Mouse (Mus musculus) bone marrow macrophage, adult 2 months (primary cell): ENCODE results near the gene Sik3. TPM values are rescaled to one million over a fixed set of nuclear protein-coding genes. Genes with fewer than 3 reads are reported as not detected.
"Not testable (repeated sequence)": the region's sequence is repeated elsewhere in the genome, so short reads cannot be mapped to it uniquely, and the experiment has no call there.

ENCODE experiments used
- H3K27ac ChIP-seq: 2 replicates; pipeline ENCODE4 v1.5.1; 2012; ENCODE audit warnings: low read depth, low read length; ENCODE audit not compliant: insufficient read depth
- H3K4me1 ChIP-seq: 2 replicates; pipeline ENCODE4 v1.6.1; 2012; ENCODE audit warnings: low read length; ENCODE audit not compliant: control insufficient read depth, insufficient read depth
- H3K4me3 ChIP-seq: 2 replicates; pipeline ENCODE4 v1.5.1; 2012; ENCODE audit warnings: mild to moderate bottlenecking, low read length, moderate library complexity; ENCODE audit not compliant: insufficient read depth
- CTCF ChIP-seq: IDR thresholded peaks from 2 replicates; pipeline ENCODE4 v1.5.1; 2012; ENCODE audit warnings: low read depth, mild to moderate bottlenecking, low read length, moderate library complexity
- POLR2A ChIP-seq: IDR thresholded peaks from 2 replicates; pipeline ENCODE4 v1.6.1; 2012; ENCODE audit warnings: mild to moderate bottlenecking, low read depth, low read length, borderline replicate concordance
- polyA plus RNA-seq: library from polyadenylated mRNA; stranded (reverse); fragments of >200 nt; gene quantifications from 2 replicates; pipeline ENCODE4 v1.2.4, GENCODE M21; 2012; ENCODE audit not compliant: missing spikeins, insufficient read depth, insufficient read length

Gene Sik3
- polyA plus RNA-seq, 1 experiment = 24.4 TPM

GRCm38 (mm10) chr9:46072101-46072835 is 59.6 kb downstream of the Sik3 start:
- Histone ChIP-seq H3K27ac (no peak overlapping the region), H3K4me1 (peaks cover 7% of the 10 kb centered on the region), H3K4me3 (no peak overlapping the region)
- no peak for TF ChIP-seq POLR2A
- TF ChIP-seq CTCF = no peak

DNA sequence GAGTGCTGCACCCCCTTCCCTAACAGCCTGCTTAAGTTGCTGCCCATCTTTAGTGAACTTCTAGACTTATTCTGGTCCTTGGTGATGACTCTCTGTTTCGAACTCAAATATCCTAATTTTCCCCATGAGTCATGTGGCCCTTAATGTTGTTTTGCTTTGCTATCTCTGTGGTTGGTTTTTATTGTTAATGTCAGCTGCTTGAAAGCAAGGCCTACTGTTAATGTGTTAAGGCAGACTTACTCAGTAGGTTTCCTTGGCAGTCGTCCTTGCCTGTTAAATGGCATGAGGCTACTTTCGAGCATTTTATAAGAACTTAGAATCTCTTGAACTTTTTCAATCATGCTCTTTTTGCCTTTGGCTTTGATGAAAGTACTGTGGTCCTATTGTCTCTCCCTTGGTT is 60.8 kb downstream of the Sik3 start:
- TF ChIP-seq POLR2A = no peak
- TF ChIP-seq CTCF = no peak
- Histone ChIP-seq H3K4me1 (peaks cover 3% of the 10 kb centered on the region; the same call in 1 of the 2 replicates), H3K4me3 (no peak overlapping the region), H3K27ac (no peak overlapping the region)

GRCm38 (mm10) chr9:46075578-46075977 is 63.0 kb downstream of the Sik3 start:
- Histone ChIP-seq H3K4me3 (no peak overlapping the region), H3K4me1 (peaks cover 3% of the 10 kb centered on the region; the same call in 1 of the 2 replicates), H3K27ac (no peak overlapping the region)
- TF ChIP-seq POLR2A = no peak

DNA sequence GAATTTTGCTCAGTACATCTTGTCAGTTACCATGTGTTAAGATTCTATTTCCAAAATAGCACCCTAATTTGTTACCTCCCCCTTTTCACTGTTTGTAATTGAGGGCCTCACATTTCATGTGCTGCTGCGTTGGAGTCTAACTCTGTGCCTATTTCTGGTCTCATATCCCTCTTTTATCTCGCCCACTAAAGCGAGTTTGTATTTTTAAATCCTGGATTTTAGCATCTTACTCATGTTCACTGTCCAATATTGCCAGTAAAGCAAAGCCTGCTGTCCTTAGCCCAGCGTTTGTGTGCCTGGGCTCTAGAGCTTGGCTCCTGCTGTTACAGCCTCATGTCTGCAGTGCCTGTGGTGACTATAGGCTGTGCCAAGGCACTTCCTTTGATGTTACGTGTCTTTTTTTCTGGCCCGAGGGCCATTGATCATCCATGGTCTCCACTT is 69.8 kb downstream of the Sik3 start:
- Histone ChIP-seq H3K27ac (no peak overlapping the region), H3K4me3 (no peak overlapping the region), H3K4me1 (peaks cover 19% of the 10 kb centered on the region)
- TF ChIP-seq CTCF (no peak), POLR2A (no peak)

- Histone ChIP-seq H3K4me3 (no peak overlapping the region), H3K27ac (no peak overlapping the region), H3K4me1 (peaks cover 19% of the 10 kb centered on the region)
- no peak for TF ChIP-seq CTCF
- no peak for TF ChIP-seq POLR2A
These were observed 70.9 kb downstream of the Sik3 start for GRCm38 (mm10) chr9:46083490-46083893.

DNA sequence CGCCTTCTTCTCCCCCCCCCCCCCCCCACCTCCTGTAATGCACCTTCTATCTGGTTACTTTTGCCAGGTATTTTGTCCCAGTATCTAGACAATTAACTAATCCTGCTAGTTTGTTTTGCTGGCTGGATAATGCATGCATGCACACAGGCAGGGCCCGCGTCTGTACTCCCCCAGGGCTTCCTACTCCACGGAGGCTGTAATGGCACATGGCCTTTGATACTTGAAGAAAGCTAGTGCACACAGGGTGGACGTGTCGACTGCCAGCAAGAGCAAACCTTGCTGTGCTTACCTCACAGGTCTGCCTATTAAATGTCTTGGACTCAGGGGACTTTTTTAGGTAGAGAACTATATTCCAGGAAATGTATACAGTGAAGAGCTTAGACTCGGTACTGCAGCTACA is 73.3 kb downstream of the Sik3 start:
- no peak for TF ChIP-seq POLR2A
- H3K4me1 ChIP-seq = peaks cover 25% of the 10 kb centered on the region
- H3K4me3 ChIP-seq = no peak overlapping the region
- H3K27ac ChIP-seq = no peak overlapping the region

DNA sequence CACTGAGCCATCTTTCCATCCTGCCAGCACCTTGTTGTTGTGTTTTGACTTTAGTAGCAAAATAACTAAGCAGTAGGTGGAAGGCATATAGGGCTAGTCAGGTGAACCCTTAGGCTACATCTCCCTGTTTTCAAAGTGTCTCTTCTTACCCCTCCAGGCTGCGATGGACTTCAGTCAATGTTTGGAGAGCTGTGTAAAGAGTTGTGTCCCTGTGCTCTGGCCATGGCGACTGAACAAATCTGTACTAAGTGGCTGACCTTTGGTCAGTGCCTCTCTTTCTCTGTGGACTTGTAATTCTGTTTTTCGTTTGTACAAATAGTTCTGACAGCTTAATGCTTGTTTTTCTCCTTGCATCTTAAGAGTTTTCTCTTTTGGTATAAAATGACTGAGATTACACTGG is 74.2 kb downstream of the Sik3 start:
- TF ChIP-seq POLR2A (no peak), CTCF (no peak)
- Histone ChIP-seq H3K4me3 (no peak overlapping the region), H3K4me1 (peaks cover 25% of the 10 kb centered on the region), H3K27ac (no peak overlapping the region)

DNA sequence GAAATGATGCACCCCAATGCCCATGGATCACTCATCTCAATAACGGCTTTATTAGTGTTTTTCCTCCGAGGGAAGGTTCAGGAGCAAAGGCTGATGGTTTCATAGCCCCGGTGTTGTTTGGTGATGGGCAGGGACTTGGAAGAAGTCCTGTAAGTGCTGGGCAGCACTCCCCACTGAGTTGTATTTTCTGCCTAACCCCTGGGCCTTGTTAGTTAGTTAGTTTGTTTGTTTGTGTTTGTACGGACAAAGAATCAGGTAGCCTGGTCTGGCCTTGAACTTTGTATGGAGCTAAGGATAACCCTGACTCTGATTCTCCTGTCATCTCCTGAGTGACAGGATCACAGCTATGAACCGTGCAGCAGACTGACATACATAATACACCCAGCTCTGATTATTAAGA is 74.8 kb downstream of the Sik3 start:
- H3K4me1 ChIP-seq = peaks cover 29% of the 10 kb centered on the region
- TF ChIP-seq CTCF (no peak), POLR2A (no peak)
- no peak overlapping the region for H3K27ac ChIP-seq

DNA sequence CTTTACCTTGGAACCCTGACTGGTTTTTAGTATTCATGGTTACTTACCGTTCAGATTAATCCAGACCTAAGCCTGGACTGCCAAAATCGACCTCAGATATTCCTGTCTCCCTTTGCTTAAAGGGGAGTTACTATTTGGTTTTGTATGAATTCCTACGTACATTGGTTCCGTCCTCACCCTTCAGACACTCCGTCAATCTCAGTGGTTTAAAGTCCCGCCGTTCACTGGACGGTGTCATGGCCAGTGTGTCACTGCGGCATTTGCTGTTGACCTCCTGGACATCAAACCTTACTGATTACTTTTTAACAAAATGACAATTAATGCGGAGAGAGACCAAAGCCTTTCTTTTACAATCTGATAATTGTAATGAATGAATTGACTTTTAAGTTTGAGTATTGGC is 76.1 kb downstream of the Sik3 start:
- Histone ChIP-seq H3K4me1 (peaks cover 25% of the 10 kb centered on the region), H3K27ac (no peak overlapping the region), H3K4me3 (no peak overlapping the region)
- TF ChIP-seq POLR2A (no peak), CTCF (no peak)

More for the DNA sequence above, 74.8 kb downstream of the Sik3 start:
- no peak overlapping the region for H3K4me3 ChIP-seq

DNA sequence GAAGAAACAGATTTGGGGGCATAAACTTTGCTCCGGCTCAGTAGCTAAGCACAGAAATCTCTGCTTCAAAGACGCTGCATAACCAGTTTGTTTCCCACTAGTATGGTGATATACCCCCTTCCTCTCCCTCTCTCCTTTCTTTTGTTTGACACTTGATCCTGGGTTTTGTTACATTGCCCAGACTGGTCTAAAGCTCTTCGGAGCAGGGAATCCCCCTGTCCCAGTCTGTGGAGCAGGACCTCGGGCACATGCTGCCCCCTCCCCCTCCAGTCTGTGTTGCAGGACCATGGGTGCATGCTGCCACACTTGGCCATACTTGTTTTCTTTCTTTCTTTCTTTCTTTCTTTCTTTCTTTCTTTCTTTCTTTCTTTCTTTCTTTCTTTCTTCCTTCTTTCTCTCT is 77.4 kb downstream of the Sik3 start:
- no peak overlapping the region for H3K27ac ChIP-seq
- no peak for TF ChIP-seq CTCF
- TF ChIP-seq POLR2A = no peak
- H3K4me1 ChIP-seq = peaks cover 14% of the 10 kb centered on the region
- no peak overlapping the region for H3K4me3 ChIP-seq

GRCm38 (mm10) chr9:46091157-46091556 is 78.5 kb downstream of the Sik3 start:
- peaks cover 14% of the 10 kb centered on the region for H3K4me1 ChIP-seq
- H3K27ac ChIP-seq, H3K4me3 ChIP-seq: not testable (repeated sequence)

DNA sequence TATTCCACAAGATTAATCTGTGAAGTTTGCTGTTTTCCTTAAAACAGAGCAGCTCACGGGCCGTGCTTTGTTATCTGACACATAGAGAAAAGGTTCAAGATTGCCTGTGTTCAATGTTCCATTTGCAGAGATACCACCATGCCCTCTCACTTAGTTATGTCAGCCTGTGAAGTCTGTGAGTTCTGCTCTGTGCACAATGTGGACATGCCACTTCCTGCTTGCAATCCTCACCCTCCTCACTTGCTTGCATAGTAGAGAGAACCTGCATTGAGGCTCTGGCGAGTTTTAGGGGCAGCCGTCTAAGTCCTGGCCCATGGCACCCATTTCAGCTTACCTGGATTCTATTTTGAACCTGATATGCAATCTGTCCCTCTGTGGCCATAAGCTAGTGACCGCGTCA is 80.0 kb downstream of the Sik3 start:
- no peak overlapping the region for H3K4me3 ChIP-seq
- TF ChIP-seq POLR2A = no peak
- TF ChIP-seq CTCF = no peak
- H3K4me1 ChIP-seq = peaks cover 23% of the 10 kb centered on the region

More for the DNA sequence above, 80.0 kb downstream of the Sik3 start:
- H3K27ac ChIP-seq = no peak overlapping the region
